Mouse (Mus musculus): ENCODE measurements around the gene Galnt10. TPM values are rescaled to one million over a fixed set of nuclear protein-coding genes. Genes with fewer than 3 reads are reported as not detected.

Gene Galnt10
- polyA plus RNA-seq, 1 experiment = 16.1 TPM

DNA sequence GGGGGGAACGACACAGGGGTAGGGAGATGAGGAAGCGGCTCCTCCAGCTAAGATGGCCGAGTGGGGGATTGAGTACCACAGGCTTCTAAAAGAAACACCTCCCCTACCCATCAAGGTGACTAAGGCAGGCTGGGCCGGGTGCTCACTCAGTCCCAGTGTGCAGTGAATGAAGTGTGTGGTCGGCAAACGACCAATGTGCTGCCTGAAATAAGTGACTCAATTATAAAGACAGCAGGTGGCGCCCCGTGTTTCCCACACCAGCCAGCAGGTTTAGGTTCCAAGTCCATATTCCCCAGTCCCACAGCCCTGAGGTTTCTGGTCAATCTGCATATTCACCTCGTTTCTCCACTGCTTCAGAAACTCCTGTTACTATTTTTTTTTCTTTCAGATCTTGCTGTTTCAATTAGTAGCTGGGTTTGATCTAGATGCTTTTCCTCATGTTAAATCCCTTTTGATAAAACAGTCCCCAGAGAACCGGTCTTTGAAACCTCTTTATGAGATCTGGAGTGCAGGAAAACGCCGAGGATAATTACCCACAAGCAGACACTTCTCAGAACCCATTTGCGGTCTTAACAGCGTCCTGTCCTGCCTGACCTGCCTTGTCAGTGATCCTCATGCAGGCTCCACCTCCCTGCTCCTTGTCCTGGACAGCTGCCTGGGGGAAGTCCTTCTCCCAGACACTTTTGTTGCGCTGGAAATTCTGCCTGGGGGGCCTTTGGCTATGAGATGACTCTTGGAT is 27.5 kb upstream of the Galnt10 start:
- H3K4me3 ChIP-seq (ENCODE audit: low read depth, low read length) = no peak overlapping the region
- H3K36me3 ChIP-seq (ENCODE audit: control insufficient read depth, insufficient read depth, low read length, poor library complexity, severe bottlenecking) = no peaks in the 10 kb centered on the region
- H3K9me3 ChIP-seq (replicated peaks; ENCODE audit: control insufficient read depth, insufficient read depth, low read length, poor library complexity, severe bottlenecking) = no peaks in the 10 kb centered on the region
- H3K4me1 ChIP-seq (ENCODE audit: control insufficient read depth, insufficient read depth, low read length) = peaks cover 2% of the 10 kb centered on the region
- TF ChIP-seq CTCF (IDR thresholded peaks at IDR 0.05; ENCODE audit: low read depth, low read length) (peak; percentile 58), POLR2A (IDR thresholded peaks at IDR 0.05; ENCODE audit: insufficient read depth, low read length) (no peak), EP300 (IDR thresholded peaks at IDR 0.05; ENCODE audit: insufficient read depth, low read depth, low read length) (no peak)
- H3K27ac ChIP-seq (ENCODE audit: insufficient read depth, low read length) = no peak overlapping the region
- no peak overlapping the region for H3K9ac ChIP-seq (ENCODE audit: low read depth, poor library complexity, severe bottlenecking)
- no peaks in the 10 kb centered on the region for H3K27me3 ChIP-seq (ENCODE audit: control insufficient read depth, insufficient read depth, low read length, poor library complexity, severe bottlenecking)

DNA sequence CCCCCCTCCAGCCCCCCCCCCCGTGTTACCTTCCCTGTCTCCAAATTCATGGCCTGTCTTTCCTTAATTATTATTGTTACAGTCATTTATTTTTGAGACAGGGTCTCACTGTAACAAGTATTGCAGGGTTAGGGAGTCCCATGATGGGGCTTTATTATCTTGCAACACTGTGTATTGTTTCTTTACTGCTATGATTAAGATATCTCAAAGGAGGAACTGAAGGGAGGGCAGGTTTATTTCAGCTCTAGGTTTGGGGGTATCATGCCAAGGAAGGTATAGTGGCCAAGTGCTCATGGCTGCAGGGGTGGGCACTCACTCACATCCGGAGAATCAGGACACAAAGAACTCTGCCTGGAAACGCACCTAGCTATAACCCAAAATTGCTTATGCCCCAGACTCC is 23.8 kb upstream of the Galnt10 start:
- Histone ChIP-seq H3K27ac (ENCODE audit: insufficient read depth, low read length) (no peak overlapping the region), H3K9me3 (replicated peaks; ENCODE audit: control insufficient read depth, insufficient read depth, low read length, poor library complexity, severe bottlenecking) (no peaks in the 10 kb centered on the region)

DNA sequence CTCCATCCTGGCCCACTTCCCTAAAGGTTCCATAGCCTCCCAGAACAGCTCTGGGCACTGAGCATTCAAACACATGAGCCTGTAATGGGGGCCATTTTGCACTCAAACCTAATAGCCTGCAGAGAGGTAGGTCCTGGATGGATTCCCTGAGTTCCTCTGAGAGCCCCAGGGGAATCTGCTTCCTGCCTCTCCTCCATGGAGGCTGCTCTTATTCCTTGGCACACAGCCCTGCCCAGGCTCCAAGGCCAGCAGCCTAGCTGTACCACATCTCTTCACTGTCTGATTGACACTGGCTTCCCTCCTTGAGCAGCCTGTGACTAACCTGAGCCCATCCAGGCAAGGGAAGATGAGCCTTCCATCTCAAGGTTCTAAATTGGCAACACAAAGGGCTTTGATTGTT is 23.4 kb upstream of the Galnt10 start:
- Histone ChIP-seq H3K9ac (ENCODE audit: low read depth, poor library complexity, severe bottlenecking) (no peak overlapping the region), H3K36me3 (ENCODE audit: control insufficient read depth, insufficient read depth, low read length, poor library complexity, severe bottlenecking) (no peaks in the 10 kb centered on the region), H3K27me3 (ENCODE audit: control insufficient read depth, insufficient read depth, low read length, poor library complexity, severe bottlenecking) (no peaks in the 10 kb centered on the region), H3K4me3 (ENCODE audit: low read depth, low read length) (no peak overlapping the region), H3K9me3 (replicated peaks; ENCODE audit: control insufficient read depth, insufficient read depth, low read length, poor library complexity, severe bottlenecking) (no peaks in the 10 kb centered on the region), H3K4me1 (ENCODE audit: control insufficient read depth, insufficient read depth, low read length) (no peaks in the 10 kb centered on the region), H3K27ac (ENCODE audit: insufficient read depth, low read length) (no peak overlapping the region)
- TF ChIP-seq POLR2A (IDR thresholded peaks at IDR 0.05; ENCODE audit: insufficient read depth, low read length) = no peak
- TF ChIP-seq EP300 (IDR thresholded peaks at IDR 0.05; ENCODE audit: insufficient read depth, low read depth, low read length) = no peak
- TF ChIP-seq CTCF (IDR thresholded peaks at IDR 0.05; ENCODE audit: low read depth, low read length) = no peak

More for the DNA sequence above, 23.8 kb upstream of the Galnt10 start:
- no peaks in the 10 kb centered on the region for H3K36me3 ChIP-seq (ENCODE audit: control insufficient read depth, insufficient read depth, low read length, poor library complexity, severe bottlenecking)
- no peak overlapping the region for H3K9ac ChIP-seq (ENCODE audit: low read depth, poor library complexity, severe bottlenecking)
- no peak overlapping the region for H3K4me3 ChIP-seq (ENCODE audit: low read depth, low read length)
- no peaks in the 10 kb centered on the region for H3K27me3 ChIP-seq (ENCODE audit: control insufficient read depth, insufficient read depth, low read length, poor library complexity, severe bottlenecking)
- no peak for TF ChIP-seq EP300 (IDR thresholded peaks at IDR 0.05; ENCODE audit: insufficient read depth, low read depth, low read length)
- TF ChIP-seq CTCF (IDR thresholded peaks at IDR 0.05; ENCODE audit: low read depth, low read length) = no peak
- TF ChIP-seq POLR2A (IDR thresholded peaks at IDR 0.05; ENCODE audit: insufficient read depth, low read length) = no peak
- H3K4me1 ChIP-seq (ENCODE audit: control insufficient read depth, insufficient read depth, low read length) = no peaks in the 10 kb centered on the region

DNA sequence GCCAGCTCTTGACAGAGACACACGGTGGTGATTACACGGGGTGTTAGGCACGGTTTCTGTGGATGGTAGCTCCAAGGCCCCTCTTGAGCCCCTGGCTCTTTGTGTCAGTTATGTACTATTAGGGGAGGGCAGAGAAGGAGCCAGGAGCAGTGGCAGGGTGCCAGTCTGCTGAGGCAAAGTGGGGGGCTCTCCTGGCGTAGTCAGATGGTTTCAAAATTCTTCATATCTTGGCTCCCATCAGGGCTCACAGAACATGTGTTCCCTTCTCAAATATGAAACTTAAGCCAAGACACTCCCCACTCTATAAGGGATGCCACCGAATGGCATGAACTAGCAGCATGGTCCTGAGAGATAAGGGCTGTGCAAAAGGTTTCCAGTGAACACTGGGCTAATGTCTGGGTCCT is 20.8 kb upstream of the Galnt10 start:
- Histone ChIP-seq H3K4me1 (ENCODE audit: control insufficient read depth, insufficient read depth, low read length) (no peaks in the 10 kb centered on the region), H3K27me3 (ENCODE audit: control insufficient read depth, insufficient read depth, low read length, poor library complexity, severe bottlenecking) (no peaks in the 10 kb centered on the region), H3K9me3 (replicated peaks; ENCODE audit: control insufficient read depth, insufficient read depth, low read length, poor library complexity, severe bottlenecking) (no peaks in the 10 kb centered on the region), H3K36me3 (ENCODE audit: control insufficient read depth, insufficient read depth, low read length, poor library complexity, severe bottlenecking) (no peaks in the 10 kb centered on the region), H3K4me3 (ENCODE audit: low read depth, low read length) (no peak overlapping the region), H3K9ac (ENCODE audit: low read depth, poor library complexity, severe bottlenecking) (no peak overlapping the region), H3K27ac (ENCODE audit: insufficient read depth, low read length) (no peak overlapping the region)
- no peak for TF ChIP-seq EP300 (IDR thresholded peaks at IDR 0.05; ENCODE audit: insufficient read depth, low read depth, low read length)
- no peak for TF ChIP-seq POLR2A (IDR thresholded peaks at IDR 0.05; ENCODE audit: insufficient read depth, low read length)
- no peak for TF ChIP-seq CTCF (IDR thresholded peaks at IDR 0.05; ENCODE audit: low read depth, low read length)

DNA sequence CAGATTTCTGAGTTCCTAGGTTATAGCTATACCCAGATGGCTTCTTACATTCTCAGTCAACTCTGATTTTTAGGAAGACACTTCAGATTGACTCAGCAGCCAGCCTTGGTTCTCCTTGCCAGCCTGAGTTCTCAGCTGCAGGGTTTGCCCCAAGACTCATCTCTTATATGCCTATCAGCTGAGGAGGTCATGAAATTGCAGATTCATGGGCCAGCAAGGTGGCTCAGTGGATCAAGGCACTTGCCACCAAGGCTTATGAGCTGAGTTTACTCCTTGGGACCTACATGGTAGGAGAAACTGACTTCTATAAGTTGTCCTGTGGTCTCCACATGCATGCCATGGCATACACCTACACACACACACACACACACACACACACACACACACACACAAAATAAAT is 19.8 kb upstream of the Galnt10 start:
- TF ChIP-seq EP300 (IDR thresholded peaks at IDR 0.05; ENCODE audit: insufficient read depth, low read depth, low read length) (no peak), CTCF (IDR thresholded peaks at IDR 0.05; ENCODE audit: low read depth, low read length) (no peak), POLR2A (IDR thresholded peaks at IDR 0.05; ENCODE audit: insufficient read depth, low read length) (no peak)
- Histone ChIP-seq H3K27ac (ENCODE audit: insufficient read depth, low read length) (no peak overlapping the region), H3K9ac (ENCODE audit: low read depth, poor library complexity, severe bottlenecking) (no peak overlapping the region), H3K27me3 (ENCODE audit: control insufficient read depth, insufficient read depth, low read length, poor library complexity, severe bottlenecking) (no peaks in the 10 kb centered on the region), H3K9me3 (replicated peaks; ENCODE audit: control insufficient read depth, insufficient read depth, low read length, poor library complexity, severe bottlenecking) (no peaks in the 10 kb centered on the region), H3K4me1 (ENCODE audit: control insufficient read depth, insufficient read depth, low read length) (no peaks in the 10 kb centered on the region), H3K4me3 (ENCODE audit: low read depth, low read length) (no peak overlapping the region), H3K36me3 (ENCODE audit: control insufficient read depth, insufficient read depth, low read length, poor library complexity, severe bottlenecking) (no peaks in the 10 kb centered on the region)

DNA sequence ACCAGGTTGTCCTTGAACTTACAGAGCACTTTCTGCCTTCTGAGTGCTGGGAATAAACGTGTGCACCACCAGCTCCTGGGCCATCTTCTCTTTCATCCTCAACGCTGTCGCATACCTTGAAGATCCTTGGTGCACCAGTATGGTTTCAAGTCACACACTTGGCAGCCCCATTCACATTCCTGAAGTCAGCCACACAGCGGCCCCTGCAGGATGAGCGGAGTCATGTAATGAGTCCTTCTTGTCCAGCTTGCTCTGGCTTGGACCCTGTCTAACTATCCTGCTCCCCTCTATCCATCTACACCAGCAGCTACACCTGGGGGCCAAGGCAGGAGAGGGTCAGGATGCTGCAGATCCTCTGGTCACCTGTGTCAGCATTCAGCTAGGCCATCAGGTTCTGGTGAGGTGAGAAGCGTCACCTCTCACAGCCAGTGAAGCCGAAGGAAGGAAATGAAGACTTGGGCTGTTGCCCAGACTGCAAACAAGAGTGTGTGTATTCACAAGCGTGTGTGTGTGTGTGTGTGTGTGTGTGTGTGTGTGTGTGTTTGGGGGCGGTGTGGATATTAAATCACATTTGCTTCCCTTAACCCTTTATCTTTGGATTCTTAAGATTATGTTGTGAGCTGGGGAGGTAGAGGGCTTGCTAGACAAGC is 18.0 kb upstream of the Galnt10 start:
- no peaks in the 10 kb centered on the region for H3K4me1 ChIP-seq (ENCODE audit: control insufficient read depth, insufficient read depth, low read length)
- H3K4me3 ChIP-seq (ENCODE audit: low read depth, low read length) = no peak overlapping the region
- TF ChIP-seq POLR2A (IDR thresholded peaks at IDR 0.05; ENCODE audit: insufficient read depth, low read length) = no peak
- peak; percentile 78 for TF ChIP-seq CTCF (IDR thresholded peaks at IDR 0.05; ENCODE audit: low read depth, low read length)
- no peaks in the 10 kb centered on the region for H3K36me3 ChIP-seq (ENCODE audit: control insufficient read depth, insufficient read depth, low read length, poor library complexity, severe bottlenecking)
- H3K27ac ChIP-seq (ENCODE audit: insufficient read depth, low read length) = no peak overlapping the region
- no peaks in the 10 kb centered on the region for H3K9me3 ChIP-seq (replicated peaks; ENCODE audit: control insufficient read depth, insufficient read depth, low read length, poor library complexity, severe bottlenecking)
- no peaks in the 10 kb centered on the region for H3K27me3 ChIP-seq (ENCODE audit: control insufficient read depth, insufficient read depth, low read length, poor library complexity, severe bottlenecking)
- H3K9ac ChIP-seq (ENCODE audit: low read depth, poor library complexity, severe bottlenecking) = no peak overlapping the region

Measured in ES-Bruce4 (cell line).